Mouse (Mus musculus): ENCODE data around the gene Med12l.
A peak's percentile ranks its signal among the peaks of the same experiment; 100 is the strongest.
"Not testable (repeated sequence)": the region's sequence is repeated elsewhere in the genome, so short reads cannot be mapped to it uniquely, and the experiment has no call there.

Gene Med12l

GRCm38 (mm10) chr3:59139651-59140051, 134.0 kb downstream of the Med12l start:
- no peak for DNase-seq (ENCODE audit: low read depth, low spot score)

GRCm38 (mm10) chr3:59140115-59140514, 134.5 kb downstream of the Med12l start:
- no peak for DNase-seq (ENCODE audit: low read depth, low spot score)

- not testable (repeated sequence) for DNase-seq (ENCODE audit: low read depth, low spot score)
Measured at GRCm38 (mm10) chr3:59140941-59141340, 135.3 kb downstream of the Med12l start.

GRCm38 (mm10) chr3:59141507-59142305, 136.1 kb downstream of the Med12l start:
- DNase-seq (ENCODE audit: low read depth, low spot score), result no peak

- DNase-seq (ENCODE audit: low read depth, low spot score), result no peak
Measured at GRCm38 (mm10) chr3:59145194-59145593, 139.6 kb downstream of the Med12l start.

GRCm38 (mm10) chr3:59149646-59150045, 144.0 kb downstream of the Med12l start:
- DNase-seq (ENCODE audit: low read depth, low spot score), result no peak

- no peak for DNase-seq (ENCODE audit: low read depth, low spot score)
Measured at GRCm38 (mm10) chr3:59150624-59151023, 145.0 kb downstream of the Med12l start.

GRCm38 (mm10) chr3:59153424-59153823, 147.8 kb downstream of the Med12l start, which contains the start of gene P2ry14:
Gene P2ry14 (minus strand): TSS chr3:59153618.
- no peak for DNase-seq (ENCODE audit: low read depth, low spot score)

- DNase-seq (ENCODE audit: low read depth, low spot score), result no peak
Measured at GRCm38 (mm10) chr3:59154888-59155287, 149.3 kb downstream of the Med12l start.

GRCm38 (mm10) chr3:59155404-59155803, 149.8 kb downstream of the Med12l start:
- no peak for DNase-seq (ENCODE audit: low read depth, low spot score)

GRCm38 (mm10) chr3:59157048-59157447, 151.4 kb downstream of the Med12l start:
- DNase-seq (ENCODE audit: low read depth, low spot score), result no peak

- DNase-seq (ENCODE audit: low read depth, low spot score), result no peak
Measured at GRCm38 (mm10) chr3:59160465-59160864, 154.8 kb downstream of the Med12l start.

- no peak for DNase-seq (ENCODE audit: low read depth, low spot score)
Measured at GRCm38 (mm10) chr3:59167417-59168054, 161.9 kb downstream of the Med12l start.

GRCm38 (mm10) chr3:59168476-59168875, 162.9 kb downstream of the Med12l start:
- DNase-seq (ENCODE audit: low read depth, low spot score), result no peak

- DNase-seq (ENCODE audit: low read depth, low spot score), result no peak
Measured at GRCm38 (mm10) chr3:59169215-59169614, 163.6 kb downstream of the Med12l start.

GRCm38 (mm10) chr3:59169921-59170627, 164.4 kb downstream of the Med12l start:
- DNase-seq (ENCODE audit: low read depth, low spot score), result no peak

- no peak for DNase-seq (ENCODE audit: low read depth, low spot score)
Measured at GRCm38 (mm10) chr3:59174426-59175154, 169.0 kb downstream of the Med12l start.

GRCm38 (mm10) chr3:59175234-59175633, 169.6 kb downstream of the Med12l start:
- peak; percentile 56 for DNase-seq (ENCODE audit: low read depth, low spot score)

GRCm38 (mm10) chr3:59176871-59177270, 171.2 kb downstream of the Med12l start:
- DNase-seq (ENCODE audit: low read depth, low spot score), result no peak

GRCm38 (mm10) chr3:59181134-59181533, 175.5 kb downstream of the Med12l start:
- DNase-seq (ENCODE audit: low read depth, low spot score), result no peak

GRCm38 (mm10) chr3:59182129-59182528, 176.5 kb downstream of the Med12l start:
- no peak for DNase-seq (ENCODE audit: low read depth, low spot score)

GRCm38 (mm10) chr3:59185662-59186061, 180.0 kb downstream of the Med12l start:
- DNase-seq (ENCODE audit: low read depth, low spot score), result no peak

Measured in mesoderm, embryonic 11.5 days (tissue).